Mouse (Mus musculus): Measurements from ENCODE around the gene Ugt1a1.

The Ugt1a1 gene

GRCm38 (mm10) chr1:88259643-88260024 is 47.9 kb downstream of the Ugt1a1 start:
- DNase-seq: peak; percentile 49

- DNase-seq: peak; percentile 84
These were observed 48.4 kb downstream of the Ugt1a1 start for GRCm38 (mm10) chr1:88260114-88260513.

- no peak for DNase-seq
These were observed 49.0 kb downstream of the Ugt1a1 start for GRCm38 (mm10) chr1:88260604-88261377.

- no peak for DNase-seq
These were observed 49.9 kb downstream of the Ugt1a1 start for GRCm38 (mm10) chr1:88261706-88262105.

GRCm38 (mm10) chr1:88262255-88262654 is 50.5 kb downstream of the Ugt1a1 start:
- DNase-seq: peak; percentile 89

GRCm38 (mm10) chr1:88262961-88263360 is 51.2 kb downstream of the Ugt1a1 start:
- no peak for DNase-seq

GRCm38 (mm10) chr1:88263778-88264177 is 52.0 kb downstream of the Ugt1a1 start:
- no peak for DNase-seq

GRCm38 (mm10) chr1:88264237-88264868 is 52.6 kb downstream of the Ugt1a1 start:
- no peak for DNase-seq

GRCm38 (mm10) chr1:88264869-88265240 is 53.1 kb downstream of the Ugt1a1 start:
- peak; percentile 66 for DNase-seq

GRCm38 (mm10) chr1:88266123-88266522 is 54.4 kb downstream of the Ugt1a1 start:
- DNase-seq: no peak

GRCm38 (mm10) chr1:88267489-88267888 is 55.7 kb downstream of the Ugt1a1 start:
- DNase-seq: no peak

- no peak for DNase-seq
These were observed 56.3 kb downstream of the Ugt1a1 start for GRCm38 (mm10) chr1:88268070-88268469.

All from kidney, postnatal 10 days (tissue).